Mouse (Mus musculus) thymus, adult 2 months (tissue): ENCODE measurements at regions not wholly inside any gene's neighbourhood (a gene's known extent, or its start where the extent isn't known, plus 50 kb on each side); places are given as distances from the start of the nearest gene placed in this dataset.

Experiments used
- DNase-seq: peaks from one replicate; pipeline ENCODE4 v3.0.0; 2021
- H3K27ac ChIP-seq: fragments of 200-500 bp; 2 replicates; pipeline ENCODE4 v1.5.1; 2012; ENCODE audit warnings: low read length, control low read depth; ENCODE audit not compliant: control insufficient read depth, insufficient read depth
- H3K27me3 ChIP-seq: fragments of 200-500 bp; 2 replicates; pipeline ENCODE4 v1.6.1; 2012; ENCODE audit warnings: mild to moderate bottlenecking, low read length, moderate library complexity, mixed read lengths; ENCODE audit not compliant: control insufficient read depth, insufficient read depth
- H3K36me3 ChIP-seq: fragments of 200-500 bp; 2 replicates; pipeline ENCODE4 v1.6.1; 2012; ENCODE audit warnings: mild to moderate bottlenecking, low read length, moderate library complexity; ENCODE audit not compliant: control insufficient read depth, insufficient read depth
- H3K4me1 ChIP-seq: fragments of 200-500 bp; replicated peaks from 2 replicates; pipeline ENCODE4 v1.6.1; 2012; ENCODE audit warnings: low read length; ENCODE audit not compliant: control insufficient read depth, insufficient read depth
- H3K4me3 ChIP-seq: fragments of 200-500 bp; 2 replicates; pipeline ENCODE4 v1.5.1; 2012; ENCODE audit warnings: mild to moderate bottlenecking, low read length, control low read depth, moderate library complexity; ENCODE audit not compliant: control insufficient read depth, insufficient read depth
- CTCF ChIP-seq: fragments of 200-500 bp; IDR thresholded peaks from 2 replicates; pipeline ENCODE4 v1.5.1; 2012; ENCODE audit warnings: mild to moderate bottlenecking, control low read depth, low read length, moderate library complexity, borderline replicate concordance; ENCODE audit not compliant: control insufficient read depth, poor library complexity, insufficient read depth; ENCODE audit errors: extremely low read depth
- POLR2A ChIP-seq: fragments of 200-500 bp; IDR thresholded peaks from 2 replicates; pipeline ENCODE4 v1.6.1; 2012; ENCODE audit warnings: mild to moderate bottlenecking, low read length, control low read depth, moderate library complexity; ENCODE audit not compliant: control insufficient read depth, poor library complexity, insufficient read depth; ENCODE audit errors: extremely low read depth
- WGBS: fragments of 180-500 bp; shearing (Covaris S2); methylation state at CpG from one replicate; pipeline ENCODE4 v1.1.7; 2018; 5-methylcytosine and 5-hydroxymethylcytosine counted together

- Histone ChIP-seq H3K4me1 (no peaks in the 10 kb centered on the region), H3K27ac (no peak overlapping the region), H3K27me3 (no peaks in the 10 kb centered on the region), H3K36me3 (no peaks in the 10 kb centered on the region), H3K4me3 (no peak overlapping the region)
- WGBS, result 94% methylated on average over 12 of the region's 12 CpGs
- TF ChIP-seq POLR2A (no peak), CTCF (no peak)
- DNase-seq, result no peak
These were observed 154.1 kb downstream of the Pdcd6ip start for GRCm38 (mm10) chr9:113553911-113554310.

- no peak for TF ChIP-seq POLR2A
- Histone ChIP-seq H3K27ac (no peak overlapping the region), H3K27me3 (no peaks in the 10 kb centered on the region), H3K4me3 (no peak overlapping the region), H3K36me3 (no peaks in the 10 kb centered on the region), H3K4me1 (no peaks in the 10 kb centered on the region)
- WGBS, result 89% methylated on average over 3 of the region's 3 CpGs
- DNase-seq, result no peak
These were observed 160.6 kb downstream of the Pdcd6ip start for GRCm38 (mm10) chr9:113547458-113547857.

- 70% methylated on average over 2 of the region's 2 CpGs for WGBS
- H3K36me3 ChIP-seq, result no peaks in the 10 kb centered on the region
- TF ChIP-seq POLR2A (no peak), CTCF (no peak)
- H3K27me3 ChIP-seq, result no peaks in the 10 kb centered on the region
- DNase-seq, result peak; percentile 19
- H3K27ac ChIP-seq, result no peak overlapping the region
- no peak overlapping the region for H3K4me3 ChIP-seq
- H3K4me1 ChIP-seq, result no peaks in the 10 kb centered on the region
These were observed 179.5 kb downstream of the Pdcd6ip start for GRCm38 (mm10) chr9:113528586-113528985.

GRCm38 (mm10) chr9:113524307-113524706 lies 183.8 kb downstream of the Pdcd6ip start:
- no peak for DNase-seq
- Histone ChIP-seq H3K27me3 (no peaks in the 10 kb centered on the region), H3K4me3 (no peak overlapping the region), H3K36me3 (no peaks in the 10 kb centered on the region), H3K4me1 (no peaks in the 10 kb centered on the region), H3K27ac (no peak overlapping the region)
- 66% methylated on average over 3 of the region's 3 CpGs for WGBS
- TF ChIP-seq POLR2A, result no peak
- TF ChIP-seq CTCF, result no peak

GRCm38 (mm10) chr9:113523173-113523572 lies 184.9 kb downstream of the Pdcd6ip start:
- Histone ChIP-seq H3K36me3 (no peaks in the 10 kb centered on the region), H3K4me3 (no peak overlapping the region), H3K27me3 (no peaks in the 10 kb centered on the region), H3K27ac (no peak overlapping the region), H3K4me1 (no peaks in the 10 kb centered on the region)
- 91% methylated on average over 2 of the region's 2 CpGs for WGBS
- TF ChIP-seq CTCF (no peak), POLR2A (no peak)
- DNase-seq, result no peak

- no peaks in the 10 kb centered on the region for H3K27me3 ChIP-seq
- H3K4me1 ChIP-seq, result no peaks in the 10 kb centered on the region
- H3K36me3 ChIP-seq, result no peaks in the 10 kb centered on the region
- H3K27ac ChIP-seq, result no peak overlapping the region
- TF ChIP-seq CTCF, result no peak
- TF ChIP-seq POLR2A, result no peak
- WGBS, result 85% methylated on average over 10 of the region's 10 CpGs
- DNase-seq, result no peak
- no peak overlapping the region for H3K4me3 ChIP-seq
These were observed 188.3 kb downstream of the Pdcd6ip start for GRCm38 (mm10) chr9:113519727-113520126.

- DNase-seq, result no peak
- Histone ChIP-seq H3K27me3 (no peaks in the 10 kb centered on the region), H3K36me3 (no peaks in the 10 kb centered on the region), H3K27ac (no peak overlapping the region), H3K4me1 (no peaks in the 10 kb centered on the region), H3K4me3 (no peak overlapping the region)
- TF ChIP-seq POLR2A, result no peak
- TF ChIP-seq CTCF, result no peak
- 81% methylated on average over 3 of the region's 3 CpGs for WGBS
These were observed 189.6 kb downstream of the Pdcd6ip start for GRCm38 (mm10) chr9:113518482-113518881.
